Mouse (Mus musculus): ENCODE measurements around the gene Tmem135. TPM values are rescaled to one million over a fixed set of nuclear protein-coding genes. Genes with fewer than 3 reads are reported as not detected.

The Tmem135 gene
- total and polyA plus RNA-seq, 3 experiments: 27.2 to 45.1 (median 43.2) TPM

DNA sequence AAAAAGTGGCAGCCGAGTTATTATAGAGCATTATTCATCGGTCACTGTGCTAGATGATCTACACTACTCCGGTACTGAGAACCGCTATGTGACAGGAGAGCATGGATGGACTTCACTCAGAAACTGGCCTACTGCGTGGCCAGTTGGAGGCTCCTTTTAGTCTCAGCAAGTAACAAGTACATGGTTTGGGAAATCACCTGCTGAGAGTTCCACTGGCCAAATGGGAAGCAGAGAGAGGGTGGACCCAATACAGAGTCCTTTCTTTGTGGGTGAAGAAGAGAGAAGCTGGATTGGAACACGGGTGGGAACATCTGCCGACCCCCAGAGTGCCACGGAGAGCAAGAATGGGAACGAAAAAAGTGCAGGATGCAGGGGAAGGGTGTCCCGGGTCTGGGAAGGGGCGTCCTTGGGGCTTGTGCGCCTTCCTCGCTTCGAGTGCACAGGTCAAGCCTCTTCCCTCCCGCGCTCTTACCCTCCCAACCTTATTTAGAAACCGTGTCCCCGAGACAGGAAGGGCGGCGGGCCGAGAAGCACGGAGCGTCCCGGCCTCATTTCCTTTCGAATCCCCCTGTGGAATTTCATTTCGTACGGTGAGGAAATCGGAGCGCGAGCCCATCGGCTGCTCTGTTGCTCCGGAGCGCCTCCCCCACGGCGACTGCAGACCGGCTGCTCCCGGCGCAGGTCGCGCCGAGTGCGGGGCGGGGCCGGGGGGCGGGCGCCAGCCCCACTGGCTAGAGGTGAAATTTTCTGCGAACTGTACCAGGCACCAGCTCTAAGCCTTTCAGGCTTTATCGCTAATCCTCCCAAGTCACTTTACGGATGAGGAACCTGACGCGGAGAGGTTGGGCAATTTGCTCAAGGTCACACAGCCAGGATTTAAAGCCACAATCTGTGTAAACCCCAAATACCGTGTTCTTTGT lies 709 bp downstream of the Tmem135 start:
- peaks cover 3% of the 10 kb centered on the region; the same call in 1 of the 2 replicates for H3K79me2 ChIP-seq (replicated peaks; ENCODE audit: control insufficient read depth, insufficient read depth, low read length)
- H3K36me3 ChIP-seq (ENCODE audit: control insufficient read depth, insufficient read depth, low read length): peaks cover 9% of the 10 kb centered on the region
- peak overlapping the region; percentile 98 for H3K27ac ChIP-seq
- peak overlapping the region; percentile 89 for H3K4me3 ChIP-seq
- H3K27me3 ChIP-seq (ENCODE audit: control insufficient read depth, insufficient read depth, low read length): no peaks in the 10 kb centered on the region
- intact Hi-C loops (cut with DNase I): no loop called here
- TF ChIP-seq CTCF (IDR thresholded peaks at IDR 0.05) (no peak), EP300 (IDR thresholded peaks at IDR 0.05; ENCODE audit: insufficient read depth, low read depth, low read length) (peak; percentile 100), POLR2A (IDR thresholded peaks at IDR 0.05; ENCODE audit: insufficient read depth, low read depth, low read length) (peak; percentile 55; the same call in 1 of the 2 replicates)
- H3K4me1 ChIP-seq (ENCODE audit: control insufficient read depth, insufficient read depth, low read length): peaks cover 6% of the 10 kb centered on the region
- peak; percentile 89 to 92 for DNase-seq
- H3K9ac ChIP-seq (ENCODE audit: low read depth, low read length): peak overlapping the region; percentile 84
- 5% methylated on average over 52 of the region's 52 CpGs for WGBS

DNA sequence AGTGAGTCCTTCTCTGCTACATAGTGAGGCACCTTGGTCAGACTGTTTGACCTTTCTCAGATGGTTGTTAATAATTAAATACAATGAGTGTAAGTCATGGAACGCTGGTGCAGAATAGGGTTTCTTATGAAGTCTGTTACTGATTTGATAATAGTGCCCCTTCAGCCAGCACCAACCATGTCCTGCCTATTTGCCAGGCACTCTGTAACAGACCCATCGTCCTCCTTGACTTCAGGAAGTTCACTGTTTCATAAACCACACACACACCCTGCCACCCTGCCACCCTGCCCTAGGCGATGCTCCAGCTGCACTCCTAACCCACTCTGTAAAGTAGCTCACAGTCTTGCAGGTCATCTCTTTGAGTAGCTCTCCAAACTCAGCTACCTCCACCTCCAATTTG lies 2.1 kb downstream of the Tmem135 start:
- Histone ChIP-seq H3K27ac (no peak overlapping the region), H3K36me3 (ENCODE audit: control insufficient read depth, insufficient read depth, low read length) (no peaks in the 10 kb centered on the region), H3K4me3 (no peak overlapping the region), H3K27me3 (ENCODE audit: control insufficient read depth, insufficient read depth, low read length) (no peaks in the 10 kb centered on the region), H3K4me1 (ENCODE audit: control insufficient read depth, insufficient read depth, low read length) (peaks cover 3% of the 10 kb centered on the region), H3K9ac (ENCODE audit: low read depth, low read length) (no peak overlapping the region), H3K79me2 (replicated peaks; ENCODE audit: control insufficient read depth, insufficient read depth, low read length) (no peaks in the 10 kb centered on the region; the same call in 1 of the 2 replicates)
- TF ChIP-seq CTCF (IDR thresholded peaks at IDR 0.05) (no peak), EP300 (IDR thresholded peaks at IDR 0.05; ENCODE audit: insufficient read depth, low read depth, low read length) (no peak), POLR2A (IDR thresholded peaks at IDR 0.05; ENCODE audit: insufficient read depth, low read depth, low read length) (no peak)
- no peak for DNase-seq
- intact Hi-C loops (cut with DNase I): no loop called here
- WGBS: 85% methylated on average over 3 of the region's 3 CpGs

DNA sequence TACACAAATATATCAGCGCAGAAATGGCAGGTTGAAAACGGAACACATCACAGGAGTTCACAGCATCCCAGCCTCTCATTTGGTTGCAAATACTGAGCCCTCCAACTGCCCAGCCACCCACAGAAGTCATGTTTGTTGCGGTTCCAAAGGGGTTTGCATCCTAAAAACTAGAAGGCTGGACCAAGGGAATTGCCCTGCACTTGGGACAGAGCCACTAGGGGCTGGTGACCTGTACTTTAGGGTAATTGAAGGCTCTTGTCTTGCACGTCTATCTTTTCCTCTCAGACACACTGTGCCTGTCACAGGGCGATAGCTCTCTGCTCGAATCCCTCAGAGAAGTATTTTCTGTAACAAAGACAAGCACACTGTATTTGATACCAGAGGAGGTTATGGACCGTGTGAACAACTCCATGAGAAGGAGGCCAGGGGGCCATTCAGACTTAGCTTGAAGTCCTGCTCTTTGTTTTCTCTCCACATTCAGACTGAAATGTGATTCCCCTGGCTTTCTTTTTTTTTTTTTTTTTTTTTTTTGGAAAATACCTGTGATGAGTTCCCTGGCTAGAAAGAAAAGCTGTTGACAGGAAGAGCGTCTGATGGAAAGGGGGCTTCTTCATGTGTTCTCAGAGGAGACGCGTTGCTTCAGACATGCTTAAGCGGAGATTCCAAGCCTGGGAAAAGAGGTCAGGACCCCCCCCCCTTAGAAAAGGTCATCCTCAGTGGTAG lies 2.7 kb downstream of the Tmem135 start:
- no peak overlapping the region for H3K27ac ChIP-seq
- H3K27me3 ChIP-seq (ENCODE audit: control insufficient read depth, insufficient read depth, low read length): no peaks in the 10 kb centered on the region
- intact Hi-C loops (cut with DNase I): no loop called here
- DNase-seq: no peak
- TF ChIP-seq POLR2A (IDR thresholded peaks at IDR 0.05; ENCODE audit: insufficient read depth, low read depth, low read length): no peak
- no peak for TF ChIP-seq EP300 (IDR thresholded peaks at IDR 0.05; ENCODE audit: insufficient read depth, low read depth, low read length)
- TF ChIP-seq CTCF (IDR thresholded peaks at IDR 0.05): no peak
- H3K4me3 ChIP-seq: no peak overlapping the region
- peaks cover 3% of the 10 kb centered on the region for H3K4me1 ChIP-seq (ENCODE audit: control insufficient read depth, insufficient read depth, low read length)
- WGBS: 89% methylated on average over 11 of the region's 11 CpGs
- H3K9ac ChIP-seq (ENCODE audit: low read depth, low read length): no peak overlapping the region
- no peaks in the 10 kb centered on the region; the same call in 1 of the 2 replicates for H3K79me2 ChIP-seq (replicated peaks; ENCODE audit: control insufficient read depth, insufficient read depth, low read length)
- no peaks in the 10 kb centered on the region for H3K36me3 ChIP-seq (ENCODE audit: control insufficient read depth, insufficient read depth, low read length)

DNA sequence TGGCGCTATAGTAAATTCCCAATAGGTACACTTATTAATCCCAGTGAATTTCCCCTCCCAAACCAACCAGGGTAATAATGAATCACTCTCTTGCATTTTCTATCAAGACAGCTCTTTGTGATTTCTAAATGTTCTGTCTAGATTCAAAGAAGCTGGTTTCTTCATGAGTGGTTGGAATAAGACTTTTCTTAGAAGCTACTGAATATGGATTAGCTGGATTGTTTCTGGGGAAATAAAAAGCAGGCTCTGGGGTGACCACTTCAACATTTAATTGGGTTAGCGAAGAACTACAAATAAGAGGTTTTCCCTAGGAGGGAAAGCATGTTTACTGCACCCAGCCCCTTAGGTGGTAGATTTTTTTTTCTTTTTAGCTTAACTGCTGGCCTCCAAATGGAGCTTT lies 3.3 kb downstream of the Tmem135 start:
- H3K79me2 ChIP-seq (replicated peaks; ENCODE audit: control insufficient read depth, insufficient read depth, low read length): no peaks in the 10 kb centered on the region; the same call in 1 of the 2 replicates
- WGBS: 97% methylated on average over 2 of the region's 2 CpGs
- H3K4me3 ChIP-seq: no peak overlapping the region
- DNase-seq: no peak
- no peak overlapping the region for H3K27ac ChIP-seq
- intact Hi-C loops (cut with DNase I): no loop called here
- H3K27me3 ChIP-seq (ENCODE audit: control insufficient read depth, insufficient read depth, low read length): no peaks in the 10 kb centered on the region
- peaks cover 3% of the 10 kb centered on the region for H3K4me1 ChIP-seq (ENCODE audit: control insufficient read depth, insufficient read depth, low read length)
- TF ChIP-seq POLR2A (IDR thresholded peaks at IDR 0.05; ENCODE audit: insufficient read depth, low read depth, low read length) (no peak), CTCF (IDR thresholded peaks at IDR 0.05) (no peak), EP300 (IDR thresholded peaks at IDR 0.05; ENCODE audit: insufficient read depth, low read depth, low read length) (no peak)
- no peaks in the 10 kb centered on the region for H3K36me3 ChIP-seq (ENCODE audit: control insufficient read depth, insufficient read depth, low read length)
- H3K9ac ChIP-seq (ENCODE audit: low read depth, low read length): no peak overlapping the region

DNA sequence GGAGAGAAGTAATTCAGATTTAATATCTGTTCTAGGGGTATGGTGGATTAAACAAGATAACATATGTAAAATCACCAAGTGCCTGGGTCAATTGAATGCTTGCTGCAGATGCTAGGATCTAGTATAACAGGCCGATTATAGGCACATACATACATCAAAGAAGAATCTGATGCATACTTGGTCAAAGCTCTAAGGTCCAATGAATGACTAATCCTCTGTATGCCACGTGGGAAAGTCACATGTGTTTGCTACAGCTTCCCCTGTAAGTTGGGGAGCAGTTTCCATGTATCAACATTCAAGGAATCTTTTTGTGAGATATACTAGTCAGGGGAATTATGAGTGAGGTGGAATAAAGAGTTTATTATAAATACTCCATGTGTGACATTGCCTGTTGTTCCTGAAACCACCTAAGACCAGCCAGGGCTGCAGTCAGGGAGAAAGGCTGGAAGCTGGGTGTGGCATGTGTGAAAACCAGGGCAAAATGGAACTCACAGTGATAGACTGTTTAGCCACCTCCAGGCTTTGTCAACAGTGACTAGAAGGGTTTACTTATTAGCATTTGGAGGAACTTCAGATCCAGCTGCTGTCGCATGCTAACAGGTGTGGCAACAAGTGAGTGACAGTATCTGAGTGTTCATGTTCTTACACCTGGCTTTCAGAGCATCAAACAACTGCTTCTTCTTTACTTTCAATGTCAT lies 6.0 kb downstream of the Tmem135 start:
- WGBS: 84% methylated on average over 3 of the region's 3 CpGs
- Histone ChIP-seq H3K4me3 (no peak overlapping the region), H3K27me3 (ENCODE audit: control insufficient read depth, insufficient read depth, low read length) (no peaks in the 10 kb centered on the region), H3K9ac (ENCODE audit: low read depth, low read length) (no peak overlapping the region), H3K27ac (no peak overlapping the region), H3K36me3 (ENCODE audit: control insufficient read depth, insufficient read depth, low read length) (no peaks in the 10 kb centered on the region), H3K79me2 (replicated peaks; ENCODE audit: control insufficient read depth, insufficient read depth, low read length) (no peaks in the 10 kb centered on the region), H3K4me1 (ENCODE audit: control insufficient read depth, insufficient read depth, low read length) (peaks cover 5% of the 10 kb centered on the region)
- intact Hi-C loops (cut with DNase I): no loop called here
- no peak for TF ChIP-seq CTCF (IDR thresholded peaks at IDR 0.05)
- no peak for TF ChIP-seq POLR2A (IDR thresholded peaks at IDR 0.05; ENCODE audit: insufficient read depth, low read depth, low read length)
- no peak for TF ChIP-seq EP300 (IDR thresholded peaks at IDR 0.05; ENCODE audit: insufficient read depth, low read depth, low read length)
- DNase-seq: no peak

All from heart, adult 2 months (tissue).